Mouse (Mus musculus): Measurements from ENCODE around the gene Schip1.

Gene Schip1

DNA sequence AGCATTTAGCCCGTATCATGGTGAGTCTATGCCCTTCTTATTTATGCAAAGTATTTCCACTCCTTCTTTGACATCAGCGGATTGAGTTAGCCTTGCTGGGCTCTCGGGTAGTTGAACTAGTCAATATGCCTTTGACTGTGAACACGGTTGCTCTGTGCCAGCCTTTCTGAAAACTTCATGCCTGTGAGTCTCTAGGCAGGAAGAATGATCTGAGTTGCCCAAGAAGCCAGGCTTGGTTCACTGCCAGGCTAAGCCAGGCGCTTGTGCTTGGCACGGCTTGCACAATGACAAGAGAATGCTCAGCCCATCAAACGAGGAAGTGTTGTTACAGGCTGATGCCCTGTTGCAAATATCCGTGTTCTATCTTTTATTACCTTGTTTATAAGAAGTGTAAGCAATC, 499.3 kb downstream of the Schip1 start:
- peak; percentile 85 to 86 for DNase-seq

DNA sequence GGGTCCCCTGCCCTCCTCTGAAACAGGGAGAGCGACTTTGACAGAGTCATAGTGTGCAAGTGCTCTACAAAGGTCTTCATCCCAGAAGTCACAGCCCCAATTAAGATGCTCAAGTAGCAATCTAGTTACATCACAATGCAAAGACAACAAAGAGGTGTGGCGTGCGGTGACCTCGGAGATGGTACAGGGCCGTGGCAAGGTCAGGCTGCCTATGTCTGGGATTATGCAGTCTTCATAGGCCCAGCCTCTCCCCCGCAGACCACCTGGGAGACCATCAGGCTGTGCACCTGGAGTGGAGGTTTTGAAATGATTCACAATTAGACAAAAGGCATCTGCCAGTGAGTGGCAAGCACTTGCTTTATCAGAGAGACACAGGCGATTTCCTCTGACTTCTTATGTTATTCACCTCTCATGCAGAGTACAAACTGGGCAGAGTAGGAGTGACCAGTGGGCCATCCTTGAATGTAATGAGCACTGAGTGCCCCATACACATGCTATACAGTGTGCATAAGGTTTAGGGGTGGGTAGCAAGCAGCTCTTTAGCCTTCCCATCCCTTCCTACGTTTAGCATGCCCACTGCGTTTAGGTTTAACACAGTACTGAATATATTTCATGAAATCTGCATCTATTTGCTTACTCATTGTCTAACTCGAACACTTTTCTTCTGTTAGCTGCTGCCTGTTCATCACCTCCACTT, 500.5 kb downstream of the Schip1 start:
- no peak for DNase-seq

DNA sequence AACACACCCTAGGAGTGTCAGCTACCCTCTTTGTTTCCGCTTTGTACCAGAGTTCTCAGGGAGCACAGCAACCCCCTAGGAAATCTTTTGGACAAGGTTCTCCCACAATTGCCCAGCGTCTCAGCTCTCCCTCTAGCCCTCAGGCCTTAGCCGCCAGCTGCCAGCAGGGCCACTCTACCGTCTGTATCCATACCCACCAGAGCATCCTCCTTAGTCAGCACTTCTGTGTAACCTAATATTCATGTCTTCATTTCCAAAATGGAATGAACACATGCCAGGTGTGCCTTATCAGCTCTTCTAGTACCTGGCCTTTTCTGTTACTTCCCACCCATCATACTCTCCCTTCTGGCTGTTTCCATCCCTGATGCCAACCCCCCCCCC, 501.1 kb downstream of the Schip1 start:
- DNase-seq = no peak

DNA sequence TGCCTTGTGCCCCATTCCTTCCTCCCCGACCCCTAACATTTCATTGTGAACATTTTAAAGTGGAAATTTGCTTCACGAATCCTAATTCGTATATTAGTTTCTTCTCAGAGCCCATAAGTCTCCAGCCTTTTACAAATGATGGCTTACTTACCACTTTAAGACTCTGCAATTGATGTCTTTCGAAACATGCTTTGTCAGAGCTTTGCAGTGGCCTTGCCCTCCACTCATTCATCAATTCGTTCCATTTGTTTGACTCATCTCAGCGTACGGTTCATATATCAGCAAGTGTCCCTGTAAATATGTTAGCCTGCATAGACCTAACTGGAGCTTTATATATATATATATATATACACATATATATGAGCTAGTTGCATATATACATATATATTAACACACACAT, 503.0 kb downstream of the Schip1 start:
- no peak for DNase-seq

DNA sequence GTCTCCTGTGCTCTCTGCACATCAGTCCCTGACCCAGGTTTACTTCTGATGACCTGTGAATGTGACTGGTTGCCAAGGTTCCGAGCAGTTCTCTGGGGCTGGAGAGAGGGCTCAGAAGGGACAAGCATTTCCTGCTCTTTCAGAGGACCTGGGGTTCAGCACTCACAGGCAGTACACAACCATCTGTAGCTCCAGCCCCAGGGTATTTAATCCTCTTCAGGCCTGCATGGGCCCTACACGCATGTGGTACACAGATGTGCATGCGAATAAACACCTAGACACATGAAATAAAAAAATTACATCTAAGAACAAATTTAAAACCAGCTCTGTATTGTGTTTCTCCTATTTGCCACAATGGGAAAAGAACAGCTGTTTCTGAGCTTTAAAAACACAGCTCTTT, 503.5 kb downstream of the Schip1 start:
- no peak for DNase-seq

DNA sequence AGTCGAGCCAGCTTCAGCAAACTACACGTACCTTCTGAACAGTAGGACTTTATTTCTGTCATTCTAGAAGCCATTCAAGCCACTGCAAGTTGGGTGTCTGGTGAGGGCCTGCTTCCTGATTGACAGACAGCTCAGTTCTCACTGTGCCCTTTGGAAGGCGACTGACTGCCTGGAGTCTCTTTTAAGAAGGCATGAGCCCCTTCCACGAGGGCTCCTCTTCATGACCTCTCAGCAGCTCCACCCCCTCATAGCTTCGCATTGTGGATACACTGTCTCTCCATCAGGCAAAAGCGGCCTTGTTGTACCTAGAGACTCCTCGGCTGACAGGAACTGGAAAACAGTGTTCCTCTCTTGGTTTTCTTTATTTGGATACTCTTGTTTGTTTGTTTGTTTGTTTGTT, 504.1 kb downstream of the Schip1 start:
- DNase-seq = no peak

DNA sequence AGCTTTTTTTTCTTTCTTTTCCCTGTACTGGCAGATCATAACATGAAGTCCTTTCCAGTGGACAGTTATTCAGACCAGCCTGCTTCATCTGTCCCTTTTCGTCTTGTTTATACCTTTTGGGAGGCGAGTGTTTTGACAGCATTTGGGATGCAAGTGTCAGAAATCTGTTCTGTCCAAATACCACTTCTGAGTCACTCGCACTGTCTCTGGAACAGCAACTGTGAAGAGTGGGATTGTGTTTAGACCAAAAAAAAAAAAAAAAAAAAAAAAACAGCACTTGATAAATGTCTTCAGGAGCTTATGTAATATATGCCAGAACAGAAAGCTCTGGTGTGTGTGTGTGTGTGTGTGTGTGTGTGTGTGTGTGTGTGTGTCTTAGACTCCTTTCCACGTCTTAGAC, 505.7 kb downstream of the Schip1 start:
- no peak for DNase-seq

DNA sequence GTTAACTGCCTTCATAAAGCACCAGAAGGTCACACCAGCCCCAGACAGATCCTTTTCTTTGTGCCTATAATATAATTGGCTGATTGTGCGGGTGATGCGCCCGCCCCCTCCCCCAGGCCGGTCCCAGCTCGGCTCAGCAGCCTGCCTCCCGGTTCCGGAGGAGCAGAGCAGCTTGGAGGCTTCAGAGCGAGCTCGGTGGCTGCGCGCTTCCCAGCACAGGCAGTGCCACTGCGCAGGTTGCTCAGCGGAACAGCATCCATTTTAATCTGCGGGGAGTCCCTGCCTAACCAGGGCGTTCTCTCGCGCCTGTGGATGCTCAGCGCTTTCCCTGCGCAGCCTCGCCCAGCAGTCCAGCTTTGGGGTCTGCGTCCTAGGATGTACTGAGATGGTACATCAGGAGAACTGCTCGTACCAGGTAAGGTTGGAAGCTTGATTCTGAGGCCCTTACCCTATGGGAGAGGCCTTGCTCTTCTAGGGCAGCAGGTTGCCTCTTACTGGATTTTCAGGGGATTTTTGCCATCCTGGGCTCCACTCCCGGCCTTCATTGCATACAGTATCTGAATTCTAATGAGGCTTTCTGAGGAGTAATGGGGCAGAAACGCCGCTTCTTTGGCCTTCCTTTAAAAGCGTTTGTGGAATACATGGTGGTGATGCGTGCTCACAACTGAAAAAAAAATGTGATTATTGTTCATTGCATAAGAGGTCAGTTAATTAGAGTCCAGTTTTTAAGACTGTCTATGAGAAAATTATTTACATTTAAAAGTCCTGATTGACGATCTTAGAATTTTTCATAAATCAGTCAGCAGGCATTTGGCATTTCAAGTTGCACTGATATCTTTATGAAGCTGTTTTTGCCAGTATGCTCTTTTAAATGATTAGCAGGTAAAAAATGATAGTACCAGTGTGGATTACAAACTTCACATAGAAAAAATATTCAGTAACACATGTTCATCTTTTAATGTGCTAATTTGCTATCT, 507.9 kb downstream of the Schip1 start:
- DNase-seq = peak; percentile 91 to 93

DNA sequence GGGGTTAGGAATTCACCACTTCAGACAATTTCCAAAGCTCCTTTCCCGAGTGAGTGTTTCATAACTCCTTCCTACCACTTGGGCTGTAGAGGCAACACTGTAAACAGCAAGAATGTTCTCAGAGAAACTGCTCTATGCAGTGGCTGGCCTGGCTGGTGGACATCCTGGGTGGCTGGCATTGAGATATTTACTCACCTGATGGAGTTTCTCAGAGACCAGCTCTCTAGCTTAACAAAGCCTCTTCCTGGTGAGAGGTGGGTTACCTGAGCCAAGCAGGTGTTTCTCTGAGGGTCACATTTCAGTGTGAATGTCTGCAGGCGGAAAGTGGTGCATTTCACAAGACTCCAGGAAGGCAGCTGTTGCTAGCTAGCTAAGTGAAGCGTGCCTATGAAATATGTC, 508.6 kb downstream of the Schip1 start:
- peak in 1 of 2 experiments; percentile 61 for DNase-seq

DNA sequence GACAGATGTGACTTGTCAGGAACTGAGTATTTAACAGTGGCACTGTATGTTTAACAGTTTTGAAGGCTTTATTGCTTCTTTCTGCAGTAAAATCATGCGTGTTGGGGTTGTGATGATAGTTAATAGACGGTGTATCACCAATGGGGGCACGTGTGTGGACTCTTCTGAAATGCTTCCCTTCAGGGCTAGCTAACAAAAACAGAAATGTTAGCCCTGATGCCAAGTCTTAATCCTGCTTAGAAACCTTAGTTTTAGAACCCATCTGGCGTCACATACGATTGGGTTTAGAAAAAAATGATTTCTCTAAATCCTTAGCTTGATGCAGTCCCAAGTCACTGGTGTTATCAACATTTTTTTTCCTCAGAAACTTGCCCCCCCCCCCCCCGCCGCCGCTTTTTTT, 509.5 kb downstream of the Schip1 start:
- peak in 1 of 2 experiments; percentile 48 for DNase-seq

DNA sequence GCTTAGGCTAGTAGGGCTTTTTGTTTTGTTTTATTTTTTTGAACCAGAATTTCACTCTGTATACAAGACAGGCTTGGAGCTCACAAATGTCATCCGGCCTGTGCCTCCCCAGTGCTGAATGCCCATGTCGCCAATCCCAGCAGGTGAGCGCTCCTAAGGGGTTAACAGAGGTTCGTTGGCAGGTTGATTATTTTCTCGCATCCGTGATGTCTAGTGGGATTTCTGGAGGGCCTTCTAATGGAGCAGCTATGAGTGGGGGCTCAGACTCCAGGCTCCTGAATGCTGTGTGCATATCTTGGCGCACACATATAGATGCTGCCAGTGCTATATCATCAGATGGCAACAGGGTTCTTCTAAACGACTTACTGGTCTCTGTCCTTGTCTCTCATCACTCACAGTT, 510.0 kb downstream of the Schip1 start:
- DNase-seq = peak; percentile 62 to 66

DNA sequence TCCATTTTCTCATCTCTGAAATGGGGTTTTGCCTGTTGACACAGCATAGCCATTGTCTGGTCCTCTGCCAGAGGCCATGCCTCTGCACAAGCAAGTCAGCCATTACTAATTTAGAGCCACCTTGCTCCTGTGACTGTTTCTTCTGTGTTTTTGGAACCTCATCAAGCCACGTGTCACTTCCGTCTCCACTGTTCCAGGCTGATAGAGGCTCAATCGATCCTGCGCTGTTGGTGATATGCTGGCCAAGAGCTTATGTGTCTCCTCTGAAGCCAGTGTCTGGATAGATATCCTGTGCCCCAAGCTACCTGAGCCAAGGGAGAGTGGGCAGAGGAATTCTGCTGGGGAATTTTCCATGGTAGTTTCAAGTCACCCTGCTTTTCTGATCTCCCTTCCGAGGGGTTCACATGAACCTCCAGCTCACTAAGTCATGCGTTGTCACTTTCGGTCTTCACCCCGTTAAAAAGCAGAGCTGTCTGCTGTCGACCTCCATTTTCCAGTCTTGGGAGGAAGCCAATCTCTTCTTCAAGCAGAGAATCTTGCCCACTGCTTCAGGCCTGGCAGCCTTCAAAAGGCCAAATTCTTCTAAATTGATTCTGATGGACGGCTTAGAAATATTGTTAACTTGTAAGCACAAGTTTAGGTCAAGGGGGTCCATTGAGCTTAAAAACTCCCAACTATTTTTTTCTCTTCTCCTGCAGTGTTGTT, 511.2 kb downstream of the Schip1 start:
- DNase-seq = peak; percentile 72 to 86

DNA sequence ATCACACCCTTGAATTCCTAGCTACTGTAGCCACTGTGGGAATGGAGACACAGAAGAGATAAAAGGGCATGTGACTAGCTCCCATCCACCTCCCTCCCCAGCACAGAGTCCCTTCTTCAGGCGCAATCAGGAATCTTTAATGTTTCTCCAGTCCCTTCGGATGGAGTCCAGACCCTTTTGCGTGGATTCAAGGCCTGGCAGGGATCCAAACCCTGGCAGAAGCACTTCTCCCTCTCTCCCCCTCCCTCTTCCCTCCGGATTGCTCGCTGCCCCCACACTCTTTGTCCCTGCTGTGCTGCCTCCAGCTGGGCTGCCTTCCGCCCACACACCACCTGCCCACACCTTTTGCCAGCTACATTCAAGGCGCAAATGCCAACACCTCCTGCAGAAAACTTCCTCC, 511.8 kb downstream of the Schip1 start:
- peak; percentile 94 to 96 for DNase-seq

DNA sequence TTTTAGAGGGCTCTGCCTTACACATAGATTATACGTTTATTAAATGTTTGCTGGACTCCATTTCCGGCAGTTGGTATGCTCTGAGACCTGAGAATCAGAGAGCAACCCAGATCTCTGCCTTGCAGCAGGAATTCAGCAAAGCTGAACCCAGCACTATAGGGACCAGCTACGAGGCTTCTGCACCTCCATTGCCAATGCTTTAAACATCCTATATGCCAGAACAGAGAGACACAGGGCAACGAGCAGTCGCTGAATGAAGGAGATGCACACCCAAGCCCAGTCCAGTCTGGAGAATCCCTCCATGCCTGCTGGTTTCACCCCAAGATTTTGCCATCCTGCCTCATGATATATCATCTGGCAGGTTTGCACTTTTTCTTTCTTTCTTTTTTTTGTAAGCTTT, 512.3 kb downstream of the Schip1 start:
- no peak for DNase-seq

DNA sequence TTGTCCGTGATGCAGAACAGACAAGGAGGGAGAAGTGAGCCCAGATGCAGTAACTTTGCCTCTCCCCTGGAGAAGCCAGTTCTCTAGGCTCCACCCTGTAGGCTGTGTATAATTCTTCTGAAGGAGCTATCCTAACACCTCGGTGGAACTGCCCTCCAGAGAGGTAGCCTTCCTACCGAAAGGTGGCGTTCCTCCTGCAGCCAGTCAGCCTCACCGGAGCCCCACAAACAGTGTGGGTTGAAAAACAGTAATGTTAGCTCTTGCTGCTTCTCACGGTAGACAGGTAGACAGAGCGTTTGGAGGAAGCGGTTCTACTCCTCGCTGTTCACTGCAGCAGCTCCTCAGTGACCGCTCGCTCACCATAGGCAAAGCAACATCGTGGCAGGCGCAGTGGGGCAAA, 517.0 kb downstream of the Schip1 start:
- peak in 1 of 2 experiments; percentile 46 for DNase-seq

DNA sequence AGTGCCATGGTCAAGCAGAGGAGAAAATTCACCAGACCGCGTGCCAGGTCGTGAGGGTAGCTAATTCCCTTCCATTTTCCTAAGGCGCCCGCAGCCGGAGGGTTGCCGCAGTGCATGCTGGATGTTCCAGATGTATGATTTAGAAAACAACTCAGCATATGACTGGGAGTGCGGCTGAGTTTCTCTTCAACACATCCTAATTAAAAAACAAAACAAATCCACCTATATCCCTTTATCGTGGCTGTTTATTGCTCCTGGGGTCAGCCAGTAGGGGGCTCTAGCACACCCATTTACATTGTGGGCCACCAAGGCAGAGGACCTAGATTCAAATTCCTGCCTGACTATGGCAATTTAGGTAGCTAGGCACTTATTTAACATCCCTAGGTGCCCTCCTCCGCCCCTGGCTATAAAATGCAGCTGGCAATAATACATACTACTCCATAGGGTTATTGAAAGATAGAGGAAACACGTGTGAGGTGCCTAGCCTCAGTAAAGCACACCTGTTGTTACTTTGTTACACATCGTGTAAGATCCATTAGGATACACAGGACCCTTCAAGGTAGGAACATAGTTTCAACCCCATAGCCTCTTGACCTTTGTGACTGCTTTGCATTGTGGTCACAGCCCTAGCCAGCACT, 517.6 kb downstream of the Schip1 start:
- peak in 1 of 2 experiments; percentile 53 for DNase-seq

DNA sequence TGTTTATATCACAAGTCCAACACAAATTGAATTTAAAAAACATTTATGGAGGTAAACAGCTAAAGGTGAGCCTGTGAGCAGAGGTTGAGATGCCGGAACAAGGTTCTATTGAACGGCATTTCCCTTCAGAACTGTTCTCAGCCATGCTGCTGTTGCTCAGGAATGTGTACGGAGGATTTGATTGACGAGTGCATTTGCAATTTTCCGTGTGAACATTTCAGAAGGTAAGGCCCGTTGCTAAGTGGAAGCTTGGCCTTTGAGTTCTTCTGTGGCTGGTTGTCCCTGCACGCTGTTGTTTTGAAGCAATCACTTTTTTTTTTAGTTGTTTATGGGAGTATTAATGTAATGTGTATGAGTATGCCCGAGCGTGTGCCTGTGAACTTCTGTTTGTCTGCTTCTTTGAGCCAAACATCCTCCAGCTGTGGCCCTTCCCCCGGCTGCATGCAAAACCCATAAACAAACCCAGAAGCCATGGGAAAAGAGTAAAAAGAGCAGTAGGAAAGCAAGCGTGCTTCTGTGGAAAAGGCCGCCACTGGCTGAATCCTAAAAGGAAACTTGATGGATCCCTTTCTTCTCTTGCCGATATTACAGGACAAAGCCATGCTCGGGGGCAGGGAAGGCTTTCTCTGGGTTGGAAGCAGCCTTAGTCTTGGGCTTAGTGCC, 518.6 kb downstream of the Schip1 start:
- no peak for DNase-seq

DNA sequence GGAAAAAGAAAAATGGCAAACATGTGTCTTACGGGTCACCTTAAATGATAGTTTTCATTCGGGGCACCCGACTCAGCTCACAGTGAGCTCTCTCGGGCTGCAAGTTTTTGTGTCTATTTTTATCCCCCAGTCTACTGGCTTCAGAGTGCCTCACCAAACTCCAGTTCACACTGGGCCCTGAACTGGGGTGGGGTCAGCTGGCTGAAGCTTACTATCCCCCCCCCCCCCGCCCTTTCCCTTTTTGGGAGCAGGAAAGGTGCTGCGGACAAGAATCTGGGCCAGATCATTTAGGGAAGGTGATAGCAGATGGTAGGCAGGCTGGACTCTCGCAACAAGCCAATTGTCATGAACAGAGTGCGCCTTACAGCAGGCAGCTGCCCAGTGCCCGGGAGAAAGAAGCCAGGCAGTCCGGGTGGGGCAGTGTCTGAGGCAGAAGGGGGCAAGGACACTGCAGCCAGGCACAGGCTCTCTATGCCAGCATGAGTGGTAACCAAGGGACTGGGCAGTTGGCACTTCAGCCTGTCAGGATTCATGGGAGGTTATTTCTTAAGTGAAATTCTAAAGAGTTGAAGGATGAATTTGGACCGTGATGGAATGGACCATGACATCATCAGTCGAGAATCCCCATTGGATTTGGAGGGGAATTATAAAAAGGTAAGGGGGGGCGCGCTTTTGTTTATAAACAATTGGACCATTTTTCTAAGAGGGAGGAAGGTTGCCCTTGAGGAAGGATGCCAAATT, 519.3 kb downstream of the Schip1 start:
- DNase-seq = peak; percentile 78 to 86

DNA sequence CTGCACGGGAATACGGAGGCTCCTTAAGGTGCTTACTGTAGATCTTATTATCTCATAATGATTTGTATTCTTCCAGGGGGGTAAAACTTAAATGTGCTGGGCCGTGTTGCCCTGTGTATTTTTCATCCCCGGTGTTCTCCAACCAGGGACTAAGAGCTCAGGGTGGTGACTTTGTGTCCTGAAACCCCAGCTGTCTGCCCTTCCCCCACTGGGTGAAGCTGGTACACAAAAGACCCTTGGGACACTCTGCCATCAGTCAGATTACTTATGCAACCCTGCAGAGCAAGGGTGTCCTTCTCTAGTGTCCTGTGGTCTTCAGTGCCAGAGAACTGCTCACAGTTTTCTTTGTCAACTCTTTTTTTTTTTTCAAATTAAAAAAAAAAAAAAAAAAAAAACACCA, 520.6 kb downstream of the Schip1 start:
- no peak for DNase-seq

DNA sequence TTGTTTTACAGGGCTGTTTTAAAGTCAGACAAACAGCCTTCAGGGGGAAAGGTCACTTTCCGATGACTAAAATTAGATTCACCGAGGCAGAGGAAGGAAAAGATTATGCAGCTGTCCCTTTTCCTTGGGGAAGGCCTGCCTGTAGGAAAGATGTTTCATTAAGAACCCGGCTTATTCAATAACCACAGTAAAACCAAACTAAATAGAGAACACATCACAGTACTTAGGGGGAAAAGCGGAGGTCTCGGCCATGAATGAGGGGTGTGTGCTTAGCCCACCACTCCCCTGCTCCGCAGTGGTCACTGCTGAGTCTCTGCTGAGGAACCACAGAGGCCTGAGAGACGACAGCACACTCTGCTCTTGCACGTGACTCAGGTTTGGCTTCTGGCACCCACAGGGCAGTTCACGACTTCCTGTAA, 522.1 kb downstream of the Schip1 start:
- DNase-seq = no peak

DNA sequence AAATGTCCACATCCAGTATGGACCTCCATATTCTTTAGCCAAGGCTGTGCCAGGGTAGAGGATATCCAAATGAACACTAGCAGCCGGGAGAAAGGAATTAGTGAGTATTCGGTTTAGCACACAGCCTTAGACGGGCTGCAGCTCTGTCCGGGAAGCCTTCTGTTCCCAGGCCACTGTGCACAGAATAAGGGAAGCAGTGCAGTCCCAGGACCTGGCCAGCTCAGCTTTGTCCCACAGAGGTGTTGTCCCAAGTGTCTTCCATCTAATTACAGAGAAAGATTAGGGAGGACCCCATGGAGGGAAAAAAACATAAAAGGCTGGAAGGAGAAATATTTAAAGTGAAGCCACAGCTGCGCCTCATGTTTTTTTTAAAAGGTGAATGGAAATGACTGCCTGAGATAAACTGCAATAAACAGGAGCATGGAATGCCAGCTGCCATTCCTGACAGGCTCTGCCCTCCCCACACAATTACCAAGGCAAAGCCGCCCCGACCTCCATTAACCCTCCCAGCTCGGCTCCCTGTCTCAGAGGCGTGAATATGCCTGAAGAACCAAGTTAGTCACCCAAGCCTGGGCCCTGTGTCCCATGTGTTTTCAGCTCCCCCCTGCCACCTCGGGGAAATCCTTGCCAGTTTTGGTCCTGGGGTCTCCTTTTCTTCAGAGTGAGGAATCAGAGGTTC, 523.1 kb downstream of the Schip1 start:
- DNase-seq = no peak

Data from cerebellum, postnatal 14 days (tissue).